Mouse (Mus musculus) liver, postnatal 0 days (tissue): ENCODE results near the gene Slc26a6. TPM values are rescaled to one million over a fixed set of nuclear protein-coding genes. Genes with fewer than 3 reads are reported as not detected.

ENCODE experiments used
- ATAC-seq: fragments of 200-750 bp; cut with Nextera tagmentation; 2 replicates; pipeline ENCODE4 v1.8.0; 2017; ENCODE audit warnings: mild to moderate bottlenecking, moderate library complexity
- DNase-seq: peaks from one replicate; pipeline ENCODE4 v3.0.0-alpha.2; 2016
- H3K27ac ChIP-seq: fragments of 300-500 bp; sonication (generic); 2 replicates; pipeline ENCODE4 v1.5.1; 2014; ENCODE audit warnings: antibody characterized with exemption, moderate library complexity, mild to moderate bottlenecking, low read depth
- H3K27me3 ChIP-seq: fragments of 300-500 bp; sonication (generic); 2 replicates; pipeline ENCODE4 v1.6.1; 2014; ENCODE audit warnings: low read length, control low read depth, mixed read lengths; ENCODE audit not compliant: insufficient read depth
- H3K36me3 ChIP-seq: fragments of 300-500 bp; sonication (generic); replicated peaks from 2 replicates; pipeline ENCODE4 v1.6.1; 2014; ENCODE audit warnings: mild to moderate bottlenecking, control low read depth, low read length, moderate library complexity, mixed read lengths; ENCODE audit not compliant: insufficient read depth
- H3K4me1 ChIP-seq: fragments of 300-500 bp; sonication (generic); 2 replicates; pipeline ENCODE4 v1.6.1; 2014; ENCODE audit warnings: antibody characterized with exemption, mild to moderate bottlenecking, control low read depth; ENCODE audit not compliant: insufficient read depth
- H3K4me2 ChIP-seq: fragments of 300-500 bp; sonication (generic); 2 replicates; pipeline ENCODE4 v1.6.1; 2014; ENCODE audit warnings: low read depth, mild to moderate bottlenecking, low read length, moderate library complexity, mixed read lengths
- H3K4me3 ChIP-seq: fragments of 300-500 bp; sonication (generic); 2 replicates; pipeline ENCODE4 v1.5.1; 2014; ENCODE audit warnings: low read depth, low read length
- H3K9ac ChIP-seq: fragments of 300-500 bp; sonication (generic); replicated peaks from 2 replicates; pipeline ENCODE4 v1.6.1; 2014; ENCODE audit warnings: mild to moderate bottlenecking, moderate library complexity
- H3K9me3 ChIP-seq: fragments of 300-500 bp; sonication (generic); 2 replicates; pipeline ENCODE4 v1.6.1; 2016; ENCODE audit warnings: mild to moderate bottlenecking, control low read depth, low read length, mixed read lengths
- CTCF ChIP-seq: sonication (generic); IDR thresholded peaks from 2 replicates; pipeline ENCODE4 v1.5.1; 2016; ENCODE audit warnings: antibody characterized with exemption, low read depth
- EP300 ChIP-seq: IDR thresholded peaks from 2 replicates; pipeline ENCODE4 v1.6.1; 2016; ENCODE audit warnings: antibody characterized with exemption, low read depth, mild to moderate bottlenecking
- WGBS: fragments of 180-500 bp; shearing (Covaris S2); extraction: QIAGEN DNeasy Blood & Tissue Kit; methylation state at CpG from one replicate; pipeline ENCODE4 v1.1.7; 2014; ENCODE audit not compliant: insufficient replicate concordance; 5-methylcytosine and 5-hydroxymethylcytosine counted together
- polyA plus RNA-seq: library from polyadenylated mRNA; unstranded; fragments of >200 nt; fragmentation: Nextera tagmentation; extraction: Ambion mirVana; gene quantifications from 2 replicates; pipeline ENCODE4 v1.2.1, GENCODE M21; 2015

Gene Slc26a6
- polyA plus RNA-seq, 1 experiment from 2014 or later: 2.4 TPM

DNA sequence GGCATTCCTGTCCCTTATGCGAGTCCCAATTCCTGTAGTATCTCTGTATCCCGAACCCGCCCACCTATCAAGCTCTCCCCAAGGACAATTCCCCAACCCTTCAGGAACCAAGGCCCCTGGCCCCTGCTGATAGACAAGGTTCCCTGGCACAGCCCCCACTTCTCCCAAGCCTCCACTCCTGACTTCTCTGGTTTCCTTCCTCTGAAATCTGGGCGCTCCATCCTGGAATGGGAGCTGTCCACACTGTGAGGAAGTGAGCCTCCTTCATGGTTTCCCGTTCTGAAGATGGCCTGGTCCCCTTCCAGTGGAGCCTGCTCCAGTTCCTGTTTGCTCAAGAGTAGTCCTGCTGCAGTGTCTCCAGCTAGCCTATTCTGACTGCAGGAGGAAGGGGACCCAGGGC is 43.9 kb upstream of the Slc26a6 start:
- TF ChIP-seq CTCF (no peak), EP300 (no peak)
- H3K4me3 ChIP-seq: peak overlapping the region; percentile 52; the same call in 1 of the 2 replicates
- ATAC-seq (no peak), DNase-seq (no peak)
- no peaks in the 10 kb centered on the region for H3K9me3 ChIP-seq
- peak overlapping the region; percentile 53 for H3K27ac ChIP-seq
- WGBS: 44% methylated on average over 5 of the region's 5 CpGs
- no peaks in the 10 kb centered on the region for H3K27me3 ChIP-seq
- H3K36me3 ChIP-seq: peaks cover 43% of the 10 kb centered on the region
- H3K4me1 ChIP-seq: peaks cover 36% of the 10 kb centered on the region
- H3K9ac ChIP-seq: no peak overlapping the region
- peak overlapping the region; percentile 81 for H3K4me2 ChIP-seq

DNA sequence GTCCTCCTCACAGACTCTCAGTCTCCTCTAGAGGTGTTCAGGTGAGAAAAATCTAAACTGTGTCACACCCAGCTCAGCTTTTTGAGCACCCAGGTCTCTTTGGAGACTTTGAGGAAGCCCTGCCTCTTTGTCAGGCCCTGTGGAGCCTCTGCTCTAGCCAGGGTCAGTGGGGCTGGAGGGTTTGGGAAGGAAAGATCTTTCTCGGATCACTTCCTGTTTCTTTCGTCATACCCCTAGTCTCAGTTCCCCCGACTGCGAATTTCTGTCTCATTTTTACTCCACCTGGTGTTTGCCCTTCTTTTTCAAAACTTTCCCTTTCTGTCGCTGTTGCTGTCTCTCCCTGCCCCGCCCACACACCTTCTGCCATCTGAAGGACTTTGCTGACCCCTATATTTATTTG is 43.4 kb upstream of the Slc26a6 start:
- H3K4me3 ChIP-seq: no peak overlapping the region
- H3K4me1 ChIP-seq: peaks cover 36% of the 10 kb centered on the region
- peak overlapping the region; percentile 53; the same call in 1 of the 2 replicates for H3K27ac ChIP-seq
- peak overlapping the region; percentile 81 for H3K4me2 ChIP-seq
- no peaks in the 10 kb centered on the region for H3K9me3 ChIP-seq
- peaks cover 43% of the 10 kb centered on the region for H3K36me3 ChIP-seq
- DNase-seq: no peak
- no peak for ATAC-seq
- WGBS: 33% methylated on average over 6 of the region's 6 CpGs
- TF ChIP-seq EP300 (no peak), CTCF (no peak)
- no peaks in the 10 kb centered on the region for H3K27me3 ChIP-seq
- H3K9ac ChIP-seq: no peak overlapping the region

DNA sequence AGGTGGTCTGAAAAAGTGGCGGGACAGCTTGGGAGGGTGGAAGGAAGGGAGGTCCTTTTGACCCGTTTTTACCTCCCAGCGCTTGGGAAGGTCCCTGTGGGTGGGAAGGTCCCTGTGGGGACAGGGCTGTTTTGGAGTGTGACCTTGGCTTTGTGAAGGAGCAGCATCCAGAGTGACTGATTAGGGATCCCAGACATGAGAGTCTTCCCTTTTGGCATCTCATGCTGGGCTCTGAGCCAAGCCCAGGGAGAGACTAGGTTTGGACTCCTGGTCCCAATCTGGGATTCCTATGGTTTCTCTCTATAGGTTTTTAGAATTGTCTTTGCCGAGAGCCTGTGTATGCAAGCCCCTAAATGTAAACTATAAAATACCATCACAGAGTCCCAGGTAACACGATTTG is 42.6 kb upstream of the Slc26a6 start:
- Histone ChIP-seq H3K27me3 (no peaks in the 10 kb centered on the region), H3K4me3 (no peak overlapping the region), H3K27ac (no peak overlapping the region), H3K4me1 (peaks cover 32% of the 10 kb centered on the region), H3K4me2 (no peak overlapping the region), H3K9me3 (no peaks in the 10 kb centered on the region), H3K9ac (no peak overlapping the region), H3K36me3 (peaks cover 43% of the 10 kb centered on the region)
- TF ChIP-seq CTCF: no peak
- no peak for TF ChIP-seq EP300
- WGBS: 77% methylated on average over 5 of the region's 5 CpGs
- no peak for DNase-seq
- ATAC-seq: no peak

DNA sequence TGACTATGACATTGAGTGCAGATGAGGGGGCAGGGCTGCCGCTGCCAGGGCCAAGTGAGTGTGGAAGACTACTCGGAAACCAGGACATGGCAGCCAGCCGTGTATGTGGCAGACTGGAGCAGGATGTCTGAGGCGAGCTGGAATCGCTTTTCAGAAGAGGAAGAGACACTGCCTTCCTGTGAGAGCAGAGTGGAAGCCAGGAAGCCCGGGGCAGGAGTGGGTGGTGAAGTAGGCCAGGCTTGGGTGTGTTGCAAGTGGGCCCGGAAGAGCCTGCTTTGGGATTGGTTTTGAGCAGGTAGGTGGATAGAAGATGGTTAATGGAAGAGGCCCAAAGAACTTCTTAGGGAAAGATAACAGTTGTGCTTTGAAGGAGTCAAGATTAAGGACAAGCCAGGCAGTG is 37.5 kb upstream of the Slc26a6 start:
- Histone ChIP-seq H3K9ac (no peak overlapping the region), H3K4me2 (no peak overlapping the region), H3K36me3 (peaks cover 28% of the 10 kb centered on the region), H3K27ac (no peak overlapping the region), H3K4me3 (no peak overlapping the region), H3K27me3 (no peaks in the 10 kb centered on the region), H3K9me3 (no peaks in the 10 kb centered on the region), H3K4me1 (no peaks in the 10 kb centered on the region)
- DNase-seq: no peak
- ATAC-seq: no peak
- TF ChIP-seq EP300: no peak
- TF ChIP-seq CTCF: no peak
- 74% methylated on average over 7 of the region's 7 CpGs for WGBS

DNA sequence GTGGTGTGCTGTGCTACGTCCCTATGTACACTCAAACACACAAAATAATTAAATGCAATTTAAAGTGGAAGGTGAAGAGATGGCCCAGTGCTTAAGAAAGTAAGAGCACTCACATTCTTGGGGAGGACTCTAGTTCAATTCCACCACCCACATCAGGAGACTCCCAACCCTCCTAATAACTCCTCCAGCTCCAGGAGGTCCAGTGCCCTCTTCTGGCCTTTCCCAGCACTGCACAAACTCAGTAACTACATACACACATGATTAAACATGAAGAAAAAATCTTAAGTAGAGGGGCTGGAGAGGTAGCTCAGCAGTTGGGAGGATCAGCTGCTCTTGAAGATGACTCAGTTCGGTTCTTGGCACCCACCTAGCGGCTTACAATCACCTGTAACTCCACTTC is 33.6 kb upstream of the Slc26a6 start:
- Histone ChIP-seq H3K9ac (no peak overlapping the region), H3K4me3 (no peak overlapping the region), H3K27me3 (peaks cover 14% of the 10 kb centered on the region), H3K27ac (no peak overlapping the region), H3K9me3 (no peaks in the 10 kb centered on the region), H3K4me1 (no peaks in the 10 kb centered on the region), H3K36me3 (peaks cover 14% of the 10 kb centered on the region), H3K4me2 (no peak overlapping the region)
- ATAC-seq: peak; percentile 45
- TF ChIP-seq EP300 (no peak), CTCF (peak; percentile 81)
- 56% methylated on average over 3 of the region's 3 CpGs for WGBS
- DNase-seq: peak; percentile 69

DNA sequence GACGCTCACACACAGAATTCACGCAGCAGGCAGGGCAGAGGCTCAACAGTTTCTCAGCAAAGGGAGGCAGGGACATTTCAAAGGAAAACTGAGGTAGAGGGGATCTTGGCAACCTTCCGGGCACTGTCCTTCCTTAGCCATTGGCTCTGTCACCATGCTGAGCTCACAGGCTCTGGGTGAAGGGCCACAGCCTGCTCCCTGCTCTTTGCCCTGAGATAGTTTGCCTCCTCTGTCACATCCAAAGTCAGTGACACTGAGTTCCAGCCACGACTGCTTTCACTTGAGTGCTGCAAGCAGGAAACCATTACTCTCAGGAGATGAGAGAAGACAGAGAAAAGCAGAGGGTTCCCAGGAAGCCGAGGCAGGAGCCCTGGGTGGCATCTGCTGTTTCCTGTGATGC is 33.0 kb upstream of the Slc26a6 start:
- Histone ChIP-seq H3K4me2 (no peak overlapping the region), H3K4me1 (no peaks in the 10 kb centered on the region), H3K4me3 (no peak overlapping the region), H3K9me3 (no peaks in the 10 kb centered on the region), H3K27me3 (peaks cover 20% of the 10 kb centered on the region), H3K27ac (no peak overlapping the region), H3K36me3 (peaks cover 9% of the 10 kb centered on the region; the same call in 1 of the 2 replicates), H3K9ac (no peak overlapping the region)
- WGBS: 52% methylated on average over 5 of the region's 5 CpGs
- no peak for ATAC-seq
- TF ChIP-seq CTCF: no peak
- no peak for TF ChIP-seq EP300
- no peak for DNase-seq
